Mouse (Mus musculus): ENCODE results near the gene Hcfc1.

Gene Hcfc1

DNA sequence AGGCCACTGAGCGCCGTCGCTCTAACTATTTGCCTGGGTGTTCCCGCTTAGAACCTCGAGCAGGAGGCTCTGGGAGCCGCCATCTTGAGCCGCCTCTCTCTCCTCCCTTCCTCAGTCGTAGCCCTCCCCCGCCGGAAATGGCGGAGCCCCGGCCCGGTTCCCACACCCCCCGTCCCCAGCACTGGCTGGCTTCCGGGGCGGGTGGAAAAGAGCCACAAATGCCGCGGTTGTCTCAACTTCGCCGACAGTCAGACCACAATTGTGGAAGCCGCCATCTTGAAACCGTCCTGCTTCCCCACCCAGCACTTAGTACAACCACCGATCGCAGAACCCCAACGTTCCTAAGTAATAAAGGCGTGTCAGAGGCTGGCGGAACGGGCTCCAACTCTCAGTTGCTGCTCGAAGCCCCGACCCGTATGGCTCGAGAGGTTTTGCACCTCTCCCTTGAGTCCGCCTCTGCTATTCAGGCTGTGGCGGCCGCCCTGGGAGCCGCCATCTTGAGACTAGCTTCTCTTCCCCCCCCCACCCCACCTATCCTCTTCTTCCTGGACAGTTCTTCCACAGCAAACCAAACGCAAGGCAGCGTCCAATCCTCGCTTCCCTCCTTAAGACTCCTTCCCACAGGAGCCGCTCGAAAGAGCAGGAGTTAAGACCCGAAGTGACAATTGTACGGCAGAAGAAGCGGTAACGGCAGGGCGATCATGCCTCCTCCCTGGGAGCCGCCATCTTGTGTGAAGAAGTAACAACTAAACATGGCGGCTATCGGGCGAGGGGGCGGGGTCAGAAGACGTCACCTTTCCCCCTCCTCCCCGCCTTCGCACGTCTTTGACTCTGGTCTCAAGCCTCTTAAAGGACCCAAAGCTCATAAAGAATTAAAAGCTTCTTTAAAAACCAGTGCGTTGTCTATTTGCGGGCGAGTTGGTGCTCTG is at the start of gene Hcfc1:
TSS of gene Hcfc1 (minus strand) at position 110 of the 929 bp plus-strand sequence.
- DNase-seq (ENCODE audit: low spot score in 2 of 2) = peak; percentile 60 to 88

DNA sequence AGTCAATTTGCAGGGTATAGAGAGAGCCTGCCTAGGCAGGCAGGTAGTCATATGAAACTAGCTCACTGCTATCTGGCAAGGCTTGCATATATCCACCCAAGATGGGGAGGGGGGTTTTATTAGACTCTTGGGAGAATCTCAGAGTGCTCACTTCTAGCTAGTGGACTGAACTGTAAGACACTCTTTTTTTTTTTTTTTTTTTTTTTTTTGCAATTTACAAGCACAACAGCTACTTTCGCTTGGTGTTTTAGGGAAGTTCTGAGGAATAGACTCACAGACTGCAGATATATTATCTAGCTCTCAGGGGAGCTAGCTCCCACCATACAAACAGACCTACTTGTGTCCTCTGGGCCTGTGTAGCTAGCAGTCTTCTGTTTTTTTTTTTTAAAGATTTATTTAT is 48.4 kb upstream of the Hcfc1 start:
- no peak for DNase-seq (ENCODE audit: low spot score in 2 of 2)

DNA sequence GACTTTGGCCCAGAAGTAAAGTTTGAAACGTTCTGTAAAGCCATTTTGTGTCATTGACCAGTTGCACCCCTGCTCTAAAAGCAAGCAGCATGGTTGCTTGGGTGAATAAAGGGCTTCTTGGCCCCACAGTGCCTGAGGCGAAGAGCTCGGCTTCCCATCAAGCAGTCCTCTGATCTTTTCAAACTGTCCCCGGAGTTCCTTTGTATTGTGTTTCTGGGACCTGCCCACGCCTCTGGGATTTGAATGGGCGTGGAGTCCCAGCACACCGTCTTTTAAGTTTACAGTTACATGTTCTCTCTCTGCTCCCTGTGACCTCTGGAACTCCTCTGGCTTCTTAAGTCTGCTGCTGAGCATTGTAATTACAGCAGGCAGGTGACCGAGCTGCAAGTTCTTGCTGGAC is 41.9 kb upstream of the Hcfc1 start:
- DNase-seq (ENCODE audit: low spot score in 2 of 2) = no peak

DNA sequence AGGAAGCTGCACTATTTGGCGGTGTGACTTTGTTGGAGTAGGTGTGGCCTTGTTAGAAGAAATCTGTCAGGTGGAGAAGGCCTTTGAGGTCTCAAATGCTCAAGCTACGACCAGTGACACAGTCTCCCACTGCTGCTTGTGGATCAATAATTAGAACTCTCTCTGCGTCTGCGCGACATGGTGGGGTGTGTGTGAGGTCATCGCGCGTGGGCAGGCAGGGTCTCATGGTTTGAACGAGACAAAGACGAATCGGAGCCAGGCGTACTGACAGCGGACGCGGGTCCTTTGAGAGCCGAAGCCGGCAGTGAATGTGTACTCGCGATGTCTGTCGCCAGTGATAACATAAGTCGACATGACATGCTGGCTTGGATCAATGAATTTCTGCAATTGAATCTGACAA is 40.2 kb upstream of the Hcfc1 start:
- DNase-seq (ENCODE audit: low spot score in 2 of 2) = no peak

DNA sequence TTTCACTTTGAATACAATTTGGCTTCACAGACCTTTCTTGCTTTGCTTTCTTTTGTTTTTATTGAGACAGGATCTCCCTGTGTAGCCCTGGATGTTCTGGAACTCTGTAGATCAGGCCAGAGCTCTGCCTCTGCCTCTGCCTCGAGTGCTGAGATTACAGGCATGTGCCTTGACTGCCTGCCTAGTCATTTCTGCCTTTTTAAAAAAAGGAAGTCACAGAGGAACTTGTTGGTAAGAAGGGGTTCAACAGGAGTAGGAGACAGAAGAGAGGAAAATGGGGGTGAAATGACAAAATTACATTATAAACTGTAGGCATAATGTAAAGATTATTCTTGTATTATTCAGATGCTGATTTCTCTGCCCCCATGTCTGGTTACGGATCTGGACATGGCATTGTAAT is 37.5 kb upstream of the Hcfc1 start:
- DNase-seq (ENCODE audit: low spot score in 2 of 2) = no peak

DNA sequence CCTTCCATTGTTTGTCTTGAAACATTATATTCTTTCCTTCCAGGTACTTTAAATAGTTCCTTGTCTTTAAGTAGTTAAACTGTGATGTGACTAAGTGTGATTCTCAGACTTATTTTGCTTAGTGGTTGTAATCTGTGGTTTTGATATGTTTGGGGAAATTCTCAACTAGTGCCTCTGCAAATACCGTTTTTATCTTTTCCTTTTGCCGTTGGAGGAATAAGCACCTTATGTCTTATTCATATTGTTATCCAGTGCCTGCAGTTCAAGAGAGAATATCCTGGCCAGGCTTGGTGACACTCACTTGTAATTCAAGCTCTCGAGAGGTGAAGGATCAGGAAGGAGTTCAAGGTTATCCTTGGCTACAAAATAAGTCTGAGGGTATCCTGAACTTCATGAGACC is 34.9 kb upstream of the Hcfc1 start:
- DNase-seq (ENCODE audit: low spot score in 2 of 2) = no peak

DNA sequence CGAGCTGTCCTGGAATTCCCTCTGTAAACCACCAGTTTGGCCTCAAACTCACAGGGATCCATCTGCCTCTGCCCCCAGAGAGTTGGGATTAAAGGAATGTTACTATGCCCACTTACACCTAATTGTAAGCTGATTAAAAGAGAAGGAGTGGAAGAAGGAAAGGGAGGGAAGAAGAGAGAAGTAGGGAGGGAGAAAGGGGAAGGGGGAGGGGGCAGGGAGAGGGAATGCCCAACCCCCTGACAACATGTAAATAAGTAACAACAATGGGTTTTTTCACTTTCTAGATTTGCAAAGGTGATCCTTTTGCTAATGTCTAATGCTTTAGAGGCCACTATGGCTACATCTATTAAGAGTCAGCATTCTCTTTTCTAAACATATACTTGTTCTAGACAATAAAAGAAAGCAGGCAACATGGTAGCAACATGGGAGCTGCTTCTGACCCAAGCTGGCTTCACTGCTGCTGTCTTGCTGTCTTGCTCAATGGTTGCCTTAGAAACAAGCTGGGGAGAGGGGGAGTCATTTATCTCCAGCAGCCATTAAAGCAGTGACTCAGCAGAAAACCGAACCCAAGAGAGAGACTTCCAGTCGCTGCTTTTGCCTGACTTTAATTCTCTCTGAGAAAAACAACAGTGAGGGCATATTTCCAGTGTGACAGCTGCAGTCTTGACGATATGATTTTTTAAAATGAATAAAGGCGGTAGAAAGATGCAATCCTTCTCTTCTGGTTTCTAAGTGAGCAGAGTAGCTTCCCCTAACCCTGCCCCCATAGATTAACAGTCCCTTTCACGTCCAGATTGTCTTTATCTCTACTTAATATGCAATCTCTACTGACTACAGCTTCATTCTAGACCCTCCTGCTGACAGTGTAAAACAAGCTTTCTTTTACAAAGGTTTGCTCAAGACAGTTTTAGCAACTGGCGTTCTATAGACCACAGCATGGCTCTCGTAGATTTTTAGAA is 33.0 kb upstream of the Hcfc1 start:
- peak in 1 of 2 experiments; percentile 4 for DNase-seq (ENCODE audit: low spot score in 2 of 2)

DNA sequence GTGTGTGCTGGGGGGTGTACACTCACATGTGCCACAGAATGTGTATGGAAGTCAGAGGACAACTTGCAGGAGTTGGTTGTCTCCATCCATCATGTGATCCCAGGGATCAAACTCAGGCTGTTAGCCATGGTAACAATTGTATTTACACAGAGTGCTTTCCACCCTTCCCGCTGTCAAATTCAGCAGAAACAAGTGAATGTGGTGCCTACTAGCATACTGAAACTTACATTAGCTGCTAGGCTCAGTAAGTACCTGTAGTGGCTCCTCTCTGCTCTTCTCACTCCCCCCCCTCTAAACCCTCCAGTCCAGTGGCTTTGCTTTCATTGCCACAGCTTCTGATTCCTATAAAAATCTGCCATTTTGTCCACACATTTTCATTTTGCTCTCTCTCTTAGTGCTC is 11.6 kb upstream of the Hcfc1 start:
- DNase-seq (ENCODE audit: low spot score in 2 of 2) = no peak

DNA sequence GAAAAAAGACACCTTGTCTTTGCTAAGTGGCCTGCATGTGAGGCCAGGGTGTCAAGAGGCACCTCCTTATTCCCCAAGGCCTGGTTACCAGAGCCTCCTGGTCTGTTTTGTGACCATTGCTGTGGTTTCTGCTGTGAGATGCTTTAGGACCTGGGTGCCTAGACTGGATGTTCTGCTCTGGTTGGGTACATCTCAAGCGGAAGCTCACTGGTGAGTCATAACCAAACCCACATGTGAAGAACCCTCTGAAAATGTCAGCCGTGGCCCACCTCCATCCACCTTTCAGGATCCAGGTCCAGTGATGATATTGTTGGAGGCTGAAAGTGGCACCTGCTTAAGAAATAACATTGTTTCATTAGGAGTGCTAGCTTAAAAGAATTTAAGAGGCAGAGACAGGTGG is 10.1 kb upstream of the Hcfc1 start:
- DNase-seq (ENCODE audit: low spot score in 2 of 2) = no peak

DNA sequence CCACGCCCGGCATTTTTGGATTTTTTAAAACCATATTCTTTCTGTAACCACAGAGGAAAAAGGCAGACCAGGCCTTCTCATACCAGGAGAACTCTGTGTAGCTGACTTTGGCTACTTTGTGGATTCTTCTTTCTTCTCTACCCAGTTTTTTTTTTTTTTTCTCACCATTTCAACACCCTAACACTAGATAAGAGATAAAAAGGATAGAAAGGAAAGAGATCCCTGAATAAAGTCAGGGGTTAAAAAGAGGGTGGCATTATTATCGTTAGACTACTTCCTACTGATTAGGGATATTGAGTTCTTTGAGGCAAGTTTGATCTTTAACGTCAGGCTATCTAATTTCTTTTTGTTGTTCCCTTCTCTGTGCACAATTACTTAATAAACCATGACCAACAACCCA is 6.6 kb upstream of the Hcfc1 start:
- no peak for DNase-seq (ENCODE audit: low spot score in 2 of 2)

DNA sequence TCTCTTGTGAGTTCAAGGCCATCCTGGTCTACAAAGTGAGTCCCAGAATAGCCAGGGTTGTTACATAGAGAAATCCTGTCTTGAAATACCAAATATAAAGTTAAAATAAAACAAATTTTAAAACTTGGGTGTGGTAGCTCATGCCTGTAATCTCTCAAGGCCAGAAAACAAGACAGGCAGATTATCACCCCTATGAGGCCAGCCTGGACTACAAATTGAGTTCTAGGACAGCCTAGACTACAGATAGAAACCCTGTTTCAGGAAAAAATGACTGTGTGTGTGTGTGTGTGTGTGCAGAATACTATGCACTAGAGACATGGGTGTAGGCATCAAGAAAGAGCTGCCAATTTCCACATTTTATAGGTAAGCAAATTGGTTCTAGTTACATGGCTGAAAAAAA is 4.6 kb upstream of the Hcfc1 start:
- no peak for DNase-seq (ENCODE audit: low spot score in 2 of 2)

DNA sequence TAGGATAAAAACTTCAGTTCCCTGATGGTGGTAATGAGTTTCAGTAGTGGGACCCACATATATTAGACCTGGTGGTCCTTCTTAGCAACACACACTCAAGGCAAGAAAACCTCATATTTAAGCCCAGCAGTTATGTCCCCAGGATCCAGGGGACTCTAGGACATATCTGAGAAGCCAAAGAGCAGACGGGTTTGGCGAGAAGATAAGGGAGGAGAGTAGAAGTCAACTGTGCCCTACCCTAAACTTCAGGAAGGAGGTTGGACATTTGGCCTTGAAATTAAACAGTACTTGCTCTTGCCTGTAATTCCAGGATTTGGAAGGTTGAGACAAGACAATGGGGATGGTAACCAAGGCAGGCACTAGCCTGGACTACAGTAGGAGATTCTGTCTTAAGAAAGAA is 3.6 kb upstream of the Hcfc1 start:
- no peak for DNase-seq (ENCODE audit: low spot score in 2 of 2)

DNA sequence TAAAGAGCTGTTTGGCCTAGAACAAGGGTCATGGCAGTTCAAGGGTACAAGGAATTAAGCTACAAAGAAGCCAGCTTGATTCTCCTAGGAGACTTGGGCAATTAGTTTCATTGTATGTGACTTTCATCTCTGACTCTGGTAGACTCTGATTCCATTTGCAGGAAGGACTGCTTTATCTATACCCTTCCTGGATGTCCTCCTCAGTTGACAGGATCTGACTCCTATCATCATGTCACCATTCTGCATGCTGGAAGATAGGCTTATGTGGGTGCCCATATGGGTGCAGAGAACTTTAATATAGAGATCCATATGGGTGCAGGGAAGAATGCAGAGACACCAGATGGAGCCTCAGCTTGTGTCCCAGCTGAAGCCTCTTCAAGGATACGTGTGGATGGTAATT is 3.0 kb upstream of the Hcfc1 start:
- no peak for DNase-seq (ENCODE audit: low spot score in 2 of 2)

DNA sequence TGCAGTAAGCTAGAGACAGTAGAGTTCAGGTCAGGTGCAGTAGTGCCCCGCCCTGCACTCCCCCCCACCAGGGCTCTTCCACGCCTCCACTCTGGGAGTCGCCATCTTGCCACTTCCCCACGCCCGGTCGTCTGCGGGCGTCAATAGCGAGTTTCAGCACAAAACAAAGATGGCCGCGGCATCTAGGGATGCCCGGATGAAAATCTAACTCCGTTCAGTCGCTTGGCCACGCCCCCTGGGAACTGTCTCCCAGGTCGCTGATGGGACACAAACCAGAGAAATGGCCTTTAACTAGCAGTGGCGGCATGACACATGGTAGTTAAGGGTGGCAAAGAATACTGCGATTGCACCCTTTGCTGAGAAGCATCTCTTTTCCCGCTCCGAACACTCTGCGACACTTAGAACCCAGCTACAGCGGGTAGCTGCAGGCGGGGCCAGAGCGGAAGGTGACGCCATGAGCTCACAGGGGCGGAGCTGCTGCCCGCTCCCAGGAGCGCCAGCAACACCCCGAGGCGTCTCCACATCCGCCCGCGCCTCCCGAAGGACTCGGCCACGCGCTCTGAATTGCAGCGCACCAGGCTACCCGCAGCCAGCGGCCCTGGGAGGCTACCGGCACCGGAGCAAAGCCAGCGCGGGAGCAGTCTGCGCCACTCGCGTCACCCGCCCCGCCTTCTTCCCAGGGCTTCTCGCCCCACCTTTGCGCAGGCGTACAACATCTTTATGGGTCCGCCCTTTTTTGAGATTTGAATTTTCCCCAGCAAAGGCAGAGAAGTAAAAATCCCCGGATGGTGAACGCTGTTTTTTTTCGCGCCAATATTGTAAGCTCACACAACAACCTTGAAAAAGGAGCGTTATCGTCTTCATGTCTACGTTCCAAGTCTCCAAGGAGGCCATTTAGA is 1.3 kb upstream of the Hcfc1 start:
- DNase-seq (ENCODE audit: low spot score in 2 of 2) = peak; percentile 80 to 81

DNA sequence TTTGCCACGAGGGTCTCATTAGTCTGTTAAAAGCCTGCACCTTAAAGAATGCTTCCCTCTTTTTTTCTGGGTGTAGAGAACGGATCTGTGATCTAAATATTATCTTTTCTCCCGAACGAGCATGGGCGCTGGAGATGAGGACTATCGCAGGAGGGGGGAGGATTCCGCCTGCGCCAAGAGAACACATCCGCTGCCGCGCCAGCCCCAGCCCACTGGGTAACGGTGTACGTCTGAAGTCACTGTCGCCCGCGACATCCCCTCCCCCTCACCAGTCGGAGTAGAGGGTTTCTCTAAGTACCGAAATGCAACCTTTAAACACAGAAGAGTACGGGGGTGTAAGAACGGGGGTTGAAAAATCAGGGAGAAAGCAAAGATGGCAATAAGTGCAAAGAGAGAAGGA is 850 bp downstream of the Hcfc1 start:
- peak in 1 of 2 experiments; percentile 19 for DNase-seq (ENCODE audit: low spot score in 2 of 2)

DNA sequence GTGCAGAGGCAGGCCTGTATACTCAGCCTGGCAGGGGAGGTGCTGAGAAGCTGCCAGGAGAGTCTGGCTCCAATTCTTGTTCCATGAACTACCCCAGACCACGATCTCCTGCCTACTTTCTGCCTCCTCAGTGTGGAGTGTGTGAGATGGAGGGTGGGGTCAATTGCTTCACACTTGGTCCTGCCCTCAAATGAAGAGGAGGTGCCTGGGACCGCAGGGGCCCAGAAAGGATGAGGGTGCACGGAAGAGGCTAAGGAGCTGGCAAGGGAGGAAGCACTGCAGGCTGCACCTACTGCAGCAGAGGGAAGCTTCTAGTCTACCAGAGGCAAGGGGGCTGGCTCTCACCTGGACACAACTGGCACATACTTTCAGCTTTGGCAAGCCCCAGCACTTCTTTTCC is 1.8 kb downstream of the Hcfc1 start:
- no peak for DNase-seq (ENCODE audit: low spot score in 2 of 2)

DNA sequence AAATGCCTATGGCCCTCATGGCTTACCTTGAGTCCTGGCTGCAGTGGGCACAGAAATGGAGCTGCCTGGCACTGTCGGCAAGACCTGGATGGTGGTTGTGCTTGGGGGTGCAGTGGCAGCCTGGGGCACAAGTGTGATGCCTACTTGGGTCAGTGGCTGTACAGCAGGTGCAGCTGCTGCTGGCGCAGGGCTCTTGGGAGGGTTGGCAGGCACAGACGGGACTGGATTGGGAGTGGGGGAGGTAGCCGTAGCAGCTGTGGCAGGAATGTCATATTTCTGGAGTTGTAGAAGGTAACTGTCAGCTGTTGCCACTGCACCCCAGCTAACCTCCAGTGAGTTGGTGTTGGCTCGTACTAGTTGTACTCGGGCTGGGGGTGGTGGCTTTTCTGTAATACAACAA is 11.2 kb downstream of the Hcfc1 start:
- DNase-seq (ENCODE audit: low spot score in 2 of 2) = no peak

DNA sequence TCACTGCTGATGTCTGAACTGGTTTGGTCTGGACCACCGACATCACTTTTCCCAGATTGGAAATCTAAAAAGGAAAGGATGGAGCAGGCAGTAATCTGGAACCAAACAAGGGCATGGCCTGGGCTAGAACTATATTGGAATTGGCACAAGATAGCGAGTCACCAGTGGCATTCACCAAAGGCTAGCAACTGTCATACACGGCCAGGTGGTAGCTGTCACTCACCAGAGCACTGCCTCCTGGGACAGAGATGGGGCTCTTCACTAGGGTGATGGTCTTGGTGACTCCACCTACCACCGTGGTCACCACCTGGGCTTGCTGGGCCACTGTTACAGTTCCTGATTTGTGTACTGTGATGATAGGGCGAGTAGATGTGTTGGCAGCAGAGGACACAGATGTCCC is 13.6 kb downstream of the Hcfc1 start:
- no peak for DNase-seq (ENCODE audit: low spot score in 2 of 2)

DNA sequence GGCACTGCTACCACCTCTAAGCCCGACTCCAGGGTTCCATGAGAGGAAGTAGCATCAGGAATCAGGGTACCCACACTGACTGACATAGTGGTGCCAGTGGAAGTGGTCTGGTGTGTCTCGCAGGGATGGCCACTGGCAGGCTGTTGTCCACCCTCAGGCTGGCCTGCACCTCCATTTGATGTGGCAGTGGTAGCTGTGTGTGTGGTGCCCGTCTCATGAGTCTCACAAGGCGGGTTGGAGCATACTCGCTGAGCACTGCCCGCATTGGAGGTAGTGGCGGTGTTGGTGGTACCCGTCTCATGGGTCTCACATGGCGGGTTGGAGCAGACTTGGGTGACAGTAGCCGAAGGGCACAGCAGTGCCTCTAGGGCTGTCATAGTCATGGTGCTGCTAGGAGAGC is 16.8 kb downstream of the Hcfc1 start:
- no peak for DNase-seq (ENCODE audit: low spot score in 2 of 2)

DNA sequence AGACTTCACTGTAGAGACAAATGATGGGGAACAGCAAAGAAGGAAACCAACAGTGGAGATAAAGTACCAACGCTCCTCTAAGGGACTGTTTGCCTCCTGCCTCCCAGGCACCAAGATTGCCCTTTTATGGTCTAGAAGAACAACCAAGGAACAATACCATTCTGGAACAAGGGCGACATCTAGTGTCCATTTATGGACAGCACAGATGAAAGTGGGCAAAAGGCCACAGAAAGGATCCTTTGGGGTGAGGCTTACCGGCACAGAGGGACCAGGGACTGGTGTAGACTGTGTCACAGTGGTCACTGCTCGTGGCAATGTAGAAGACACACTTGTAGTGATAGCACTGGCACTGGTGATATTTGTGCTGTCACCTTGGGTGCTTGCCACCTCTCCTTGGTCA is 17.5 kb downstream of the Hcfc1 start:
- peak in 1 of 2 experiments; percentile 16 for DNase-seq (ENCODE audit: low spot score in 2 of 2)

DNA sequence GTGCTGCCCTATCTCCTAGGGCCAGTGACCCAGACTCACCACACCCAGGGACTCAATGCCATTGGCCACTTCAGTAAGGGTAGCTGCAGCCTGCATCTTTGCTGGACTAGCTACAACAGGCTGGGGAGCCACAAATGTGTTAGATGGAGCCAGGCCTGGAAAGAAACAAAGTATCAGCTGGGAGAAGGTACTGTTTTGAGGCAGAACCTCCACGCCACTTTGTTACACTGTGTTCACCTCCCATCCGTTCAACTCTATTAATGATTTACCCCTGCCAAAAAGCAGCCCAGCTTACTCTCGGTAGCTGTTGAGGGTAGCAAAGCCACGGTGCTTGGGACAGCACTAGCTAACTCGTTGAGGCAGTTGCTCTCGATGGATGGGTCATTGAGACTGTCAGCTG is 19.3 kb downstream of the Hcfc1 start:
- no peak for DNase-seq (ENCODE audit: low spot score in 2 of 2)

DNA sequence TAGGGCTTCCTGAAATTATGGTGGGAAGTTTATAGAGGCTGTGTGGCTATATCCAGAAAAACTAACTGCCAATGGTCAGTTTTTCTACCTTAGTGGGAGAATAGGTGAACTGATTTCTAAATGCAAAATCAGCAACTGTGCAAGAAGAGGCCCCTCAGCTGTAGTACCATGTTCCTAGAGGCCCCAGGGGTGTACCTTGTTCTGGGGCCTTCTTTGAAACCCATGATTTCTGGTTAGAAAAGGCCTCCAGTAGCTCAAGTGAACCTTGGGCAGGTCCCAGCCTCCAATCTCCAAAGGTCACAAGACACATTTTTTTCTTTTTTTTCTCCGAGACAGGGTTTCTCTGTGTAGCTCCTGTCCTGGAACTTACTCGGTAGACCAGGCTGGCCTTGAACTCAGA is 23.9 kb downstream of the Hcfc1 start:
- DNase-seq (ENCODE audit: low spot score in 2 of 2) = no peak

Data from urinary bladder, adult 18-20 months (tissue).